9 mouse cellular contexts compared by ENCODE assay signal in the genomic region with DNA sequence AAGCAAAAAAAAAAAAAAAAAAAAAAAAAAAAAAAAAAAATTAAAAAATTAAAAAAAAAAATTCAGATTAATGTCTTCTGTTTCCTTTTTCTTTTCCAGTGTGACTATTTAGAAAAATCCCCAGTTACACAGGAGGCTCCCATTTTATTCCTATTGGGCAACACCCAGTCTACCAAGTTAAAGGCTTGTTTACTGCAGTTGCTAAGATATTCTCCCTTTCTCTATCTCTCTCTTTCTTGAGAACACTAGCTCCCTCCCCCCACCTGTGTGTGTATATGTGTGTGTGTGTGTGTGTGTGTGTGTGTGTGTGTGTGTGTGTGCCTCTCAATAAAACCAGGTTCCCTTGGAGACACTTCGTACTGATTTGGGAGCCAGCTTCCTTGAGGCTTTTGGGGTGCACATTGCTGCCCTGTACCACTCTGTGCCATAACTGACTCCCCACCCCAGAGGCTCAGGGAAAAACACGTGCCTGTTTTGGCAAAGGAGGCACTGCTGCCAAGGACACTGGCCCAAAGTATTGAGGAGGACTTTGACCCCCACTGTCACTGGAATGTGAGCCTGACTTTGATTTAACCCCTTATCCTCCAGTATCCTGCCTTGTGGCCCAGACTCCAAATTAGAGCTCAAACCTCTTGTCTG. TPM values are rescaled to one million over a fixed set of nuclear protein-coding genes. Genes with fewer than 3 reads are reported as not detected.
DNase-seq lines count a peak whose midpoint lies in the region; ATAC-seq lines count a peak whose summit lies in the region.
"Had no signal": no experiment of that assay in that cellular context is flagged by ENCODE, and none has a peak within 500 bp of the region (broad histone marks: within the 10 kb centered on the region; RNA-seq: fewer than 3 reads in every experiment).

No protein-coding gene starts in this region.

- no peak overlapping the region for H3K4me3 ChIP-seq in kidney, embryonic 15.5 days (replicated peaks)

- 0 out of 2 replicates have a peak overlapping the region, but pooled peaks have one; percentile 18 for H3K27ac ChIP-seq in kidney, embryonic 15.5 days

- no peak overlapping the region for H3K4me2 ChIP-seq in kidney, embryonic 15.5 days

- peak; percentile 9 to 23 for DNase-seq in lung, adult 18-20 months
- DNase-seq in lung, postnatal 4 days: no peak
- DNase-seq in embryo, embryonic 9.5 days (ENCODE audit: extremely low spot score): peak; percentile 57
- peak; percentile 55 for DNase-seq in retina, embryonic 14.5 days (ENCODE audit: low spot score)
- no peak for DNase-seq in urinary bladder, postnatal 36 days (ENCODE audit: low spot score in 2 of 2)
- no peak for DNase-seq in left cerebral cortex, postnatal 10 days (ENCODE audit: extremely low spot score in 1 of 2, low spot score in 2 of 2)
- no peak for DNase-seq in left cerebral cortex, postnatal 14 days (ENCODE audit: low spot score in 2 of 2)

- intact Hi-C loops in left cerebral cortex, postnatal 10 days (cut with DNase I): no loop called here
- intact Hi-C loops in left cerebral cortex, postnatal 14 days (cut with DNase I): no loop called here

- WGBS in kidney, embryonic 15.5 days: 22% methylated on average over 2 of the region's 2 CpGs

- no peaks in the 10 kb centered on the region for H3K36me3 ChIP-seq in kidney, embryonic 15.5 days

- H3K4me1 ChIP-seq in kidney, embryonic 15.5 days: peaks cover 18% of the 10 kb centered on the region

- no peak overlapping the region for H3K9ac ChIP-seq in kidney, embryonic 15.5 days

- no peaks in the 10 kb centered on the region for H3K27me3 ChIP-seq in kidney, embryonic 15.5 days
- H3K27me3 ChIP-seq: Patski had no signal

- no peaks in the 10 kb centered on the region for H3K9me3 ChIP-seq in kidney, embryonic 15.5 days (replicated peaks)

- ATAC-seq in kidney, embryonic 15.5 days (replicated peaks; ENCODE audit: low FRiP score): peak; percentile 85
- ATAC-seq: Patski had no signal

RNA-seq across cellular contexts. Expression of gene Anapc15-ps, which starts 50.3 kb away (rescaled TPM):
- 0.47 TPM in 1 of 2 replicates, not detected in the other for polyA plus RNA-seq in kidney, embryonic 15.5 days (2015; fragmentation: Nextera tagmentation; extraction: Ambion mirVana)
- total RNA-seq in left cerebral cortex, postnatal 10 days (2021): not detected
- total RNA-seq in left cerebral cortex, postnatal 14 days (2021): not detected

RNA-seq across cellular contexts. Expression of gene Nudt4, which starts 59.1 kb away (rescaled TPM):
- 113 and 125 TPM in 2 replicates for polyA plus RNA-seq in kidney, embryonic 15.5 days (2015; fragmentation: Nextera tagmentation; extraction: Ambion mirVana)
- total RNA-seq in left cerebral cortex, postnatal 10 days (2021): 100 to 1,000 TPM; 207 to 231 TPM
- total RNA-seq in left cerebral cortex, postnatal 14 days (2021): 100 to 1,000 TPM; 185 to 192 TPM

Comparison
In these comparisons a context has a peak if more than half of its experiments do, and no peak if none do; other contexts are left out.
1. DNase-seq: peak in lung, adult 18-20 months (2 of 2), embryo, embryonic 9.5 days (single experiment) and retina, embryonic 14.5 days (single experiment); none in lung, postnatal 4 days (0 of 2), urinary bladder, postnatal 36 days (0 of 2), left cerebral cortex, postnatal 10 days (0 of 2) and left cerebral cortex, postnatal 14 days (0 of 2).